In the genomic region with DNA sequence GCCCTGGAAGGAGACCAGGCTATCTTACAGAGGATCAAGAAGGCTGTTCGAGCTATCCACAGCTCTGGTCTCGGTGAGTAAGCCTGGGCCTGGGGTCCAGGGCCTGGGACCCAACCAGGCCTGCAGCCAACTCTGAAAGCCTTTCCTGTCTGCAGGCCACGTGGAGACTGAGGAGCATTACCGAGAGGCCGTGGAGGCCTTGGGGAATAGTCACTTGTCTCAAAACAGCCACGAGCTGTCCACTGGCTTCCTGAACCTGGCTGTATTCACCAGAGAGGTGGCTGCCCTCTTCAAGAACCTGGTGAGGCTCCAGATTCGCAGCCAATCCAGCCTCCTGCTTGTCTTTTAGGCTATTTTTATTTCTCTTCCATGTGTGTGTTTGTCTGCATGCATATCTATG, we compare ENCODE assay signal across 22 mouse cellular contexts. TPM values are rescaled to one million over a fixed set of nuclear protein-coding genes. Genes with fewer than 3 reads are reported as not detected.
A peak's percentile ranks its signal among the peaks of the same experiment; 100 is the strongest.
DNase-seq lines count a peak whose midpoint lies in the region; ATAC-seq and TF ChIP-seq lines count a peak whose summit lies in the region.
"Had no signal": no experiment of that assay in that cellular context is flagged by ENCODE, and none has a peak within 500 bp of the region (broad histone marks: within the 10 kb centered on the region; RNA-seq: fewer than 3 reads in every experiment).

No protein-coding gene starts in this region.

- no peaks in the 10 kb centered on the region for H3K9me3 ChIP-seq in heart, embryonic 11.5 days (replicated peaks; ENCODE audit: control insufficient read depth, low read length)
- no peaks in the 10 kb centered on the region for H3K9me3 ChIP-seq in kidney, embryonic 14.5 days (ENCODE audit: control insufficient read depth, low read length)
- H3K9me3 ChIP-seq in hindbrain, embryonic 11.5 days (ENCODE audit: control insufficient read depth, low read length), result no peaks in the 10 kb centered on the region
- H3K9me3 ChIP-seq: embryonic facial prominence, embryonic 15.5 days; forebrain, embryonic 10.5 days; hindbrain, embryonic 10.5 days; hindbrain, embryonic 15.5 days had no signal

- no peak overlapping the region for H3K9ac ChIP-seq in heart, embryonic 11.5 days (ENCODE audit: low read depth, low read length)
- 0 out of 2 replicates have a peak overlapping the region, but pooled peaks have one; percentile 12 for H3K9ac ChIP-seq in kidney, embryonic 14.5 days (ENCODE audit: low read depth, low read length)
- no peak overlapping the region for H3K9ac ChIP-seq in hindbrain, embryonic 11.5 days (ENCODE audit: low read depth, low read length)
- H3K9ac ChIP-seq: embryonic facial prominence, embryonic 15.5 days; hindbrain, embryonic 15.5 days had no signal

- no peak overlapping the region for H3K27ac ChIP-seq in heart, embryonic 11.5 days (ENCODE audit: low read depth, low read length)
- H3K27ac ChIP-seq in kidney, embryonic 14.5 days (ENCODE audit: low read depth, low read length), result no peak overlapping the region
- no peak overlapping the region for H3K27ac ChIP-seq in kidney, adult 2 months (ENCODE audit: insufficient read depth, low read depth, low read length)
- H3K27ac ChIP-seq in hindbrain, embryonic 11.5 days (ENCODE audit: low read depth, low read length), result no peak overlapping the region
- H3K27ac ChIP-seq: embryonic facial prominence, embryonic 15.5 days; hindbrain, embryonic 15.5 days had no signal

- no peaks in the 10 kb centered on the region for H3K4me1 ChIP-seq in heart, embryonic 11.5 days (ENCODE audit: control insufficient read depth, insufficient read depth, low read length)
- H3K4me1 ChIP-seq in kidney, embryonic 14.5 days (ENCODE audit: control insufficient read depth, insufficient read depth, low read length), result no peaks in the 10 kb centered on the region
- H3K4me1 ChIP-seq in kidney, adult 2 months (ENCODE audit: control insufficient read depth, insufficient read depth, low read length), result no peaks in the 10 kb centered on the region
- H3K4me1 ChIP-seq in hindbrain, embryonic 11.5 days (replicated peaks; ENCODE audit: control insufficient read depth, insufficient read depth, low read length), result peaks cover 8% of the 10 kb centered on the region; the same call in 1 of the 2 replicates

- DNase-seq in adrenal gland, postnatal 14 days, result peak; percentile 57
- DNase-seq in adrenal gland, postnatal 25 days, result no peak
- DNase-seq in heart, adult 18-20 months, result peak; percentile 41 to 52
- no peak for DNase-seq in kidney, adult 2 months
- no peak for DNase-seq in hindbrain, embryonic 11.5 days (ENCODE audit: low spot score)
- DNase-seq: cerebellum, adult 11 months; cerebellum, adult 8-10 months; cerebellum, postnatal 14 days; embryo, embryonic 11 days; gastrocnemius, postnatal 36 days; kidney, adult 8-10 months had no signal

- H3K4me2 ChIP-seq in heart, embryonic 11.5 days, result no peak overlapping the region
- H3K4me2 ChIP-seq in kidney, embryonic 14.5 days (replicated peaks; ENCODE audit: low read depth, low read length), result no peak overlapping the region
- no peak overlapping the region for H3K4me2 ChIP-seq in hindbrain, embryonic 11.5 days (replicated peaks; ENCODE audit: low read depth, low read length)
- H3K4me2 ChIP-seq: embryonic facial prominence, embryonic 15.5 days; hindbrain, embryonic 15.5 days had no signal

- no peaks in the 10 kb centered on the region for H3K27me3 ChIP-seq in heart, embryonic 11.5 days (ENCODE audit: control insufficient read depth, insufficient read depth, low read length)
- H3K27me3 ChIP-seq in kidney, embryonic 14.5 days (ENCODE audit: control insufficient read depth, insufficient read depth, low read length), result no peaks in the 10 kb centered on the region
- H3K27me3 ChIP-seq in kidney, adult 2 months (replicated peaks; ENCODE audit: control insufficient read depth, insufficient read depth, low read length), result no peaks in the 10 kb centered on the region
- H3K27me3 ChIP-seq in hindbrain, embryonic 11.5 days (ENCODE audit: control insufficient read depth, insufficient read depth, low read length), result no peaks in the 10 kb centered on the region
- H3K27me3 ChIP-seq: embryonic facial prominence, embryonic 15.5 days; hindbrain, embryonic 15.5 days had no signal

- TF ChIP-seq CTCF in kidney, adult 2 months (conservative IDR thresholded peaks at IDR 0.05; ENCODE audit: insufficient read depth, insufficient read length, low read depth, low read length), result no peak

- no peak for ATAC-seq in heart, embryonic 11.5 days (replicated peaks; ENCODE audit: insufficient number of reproducible peaks, low FRiP score, low TSS enrichment)
- no peak for ATAC-seq in kidney, embryonic 14.5 days (ENCODE audit: low FRiP score, low TSS enrichment)
- ATAC-seq in hindbrain, embryonic 11.5 days (ENCODE audit: low FRiP score), result no peak
- ATAC-seq: forebrain, embryonic 14.5 days; intestine, embryonic 16.5 days had no signal

- H3K36me3 ChIP-seq in heart, embryonic 11.5 days (ENCODE audit: control insufficient read depth, insufficient read depth, low read length), result no peaks in the 10 kb centered on the region
- H3K36me3 ChIP-seq in kidney, embryonic 14.5 days (ENCODE audit: control insufficient read depth, insufficient read depth, low read length), result no peaks in the 10 kb centered on the region
- no peaks in the 10 kb centered on the region for H3K36me3 ChIP-seq in kidney, adult 2 months (ENCODE audit: control insufficient read depth, insufficient read depth, low read length)
- no peaks in the 10 kb centered on the region for H3K36me3 ChIP-seq in hindbrain, embryonic 11.5 days (ENCODE audit: control insufficient read depth, insufficient read depth, low read length)
- H3K36me3 ChIP-seq: forebrain, embryonic 10.5 days; hindbrain, embryonic 10.5 days; hindbrain, embryonic 15.5 days had no signal

- TF ChIP-seq POLR2A in kidney, adult 2 months (IDR thresholded peaks at IDR 0.05; ENCODE audit: low read depth, low read length), result no peak

- 69% methylated on average over 7 of the region's 7 CpGs for WGBS in heart, embryonic 11.5 days (ENCODE audit: insufficient replicate concordance)
- 58% methylated on average over 7 of the region's 7 CpGs for WGBS in kidney, embryonic 14.5 days
- 54% methylated on average over 7 of the region's 7 CpGs for WGBS in kidney, adult 2 months
- whole genome bisulfite sequencing in hindbrain, embryonic 11.5 days, result 70% methylated on average over 7 of the region's 7 CpGs

- H3K4me3 ChIP-seq in heart, embryonic 11.5 days (ENCODE audit: low read depth, low read length), result no peak overlapping the region
- H3K4me3 ChIP-seq in kidney, embryonic 14.5 days (ENCODE audit: low read length), result no peak overlapping the region
- no peak overlapping the region for H3K4me3 ChIP-seq in kidney, adult 2 months (ENCODE audit: insufficient read depth, low read depth, low read length)
- H3K4me3 ChIP-seq in hindbrain, embryonic 11.5 days (ENCODE audit: low read depth, low read length), result no peak overlapping the region
- H3K4me3 ChIP-seq: embryonic facial prominence, embryonic 15.5 days; erythroblast, embryonic 14.5 days; forebrain, embryonic 10.5 days; hindbrain, embryonic 10.5 days; hindbrain, embryonic 15.5 days had no signal

RNA-seq across cellular contexts. Expression of a gene that starts 20.1 kb away (rescaled TPM):
- total RNA-seq in adrenal gland, postnatal 14 days (2021), result 3.3 and 6.3 TPM in 2 replicates
- 2.3 TPM in 2 replicates for total RNA-seq in adrenal gland, postnatal 25 days (2021)
- 100 to 1,000 TPM; 126 to 148 TPM for total RNA-seq in heart, adult 18-20 months (2021)
- polyA plus RNA-seq in heart, embryonic 11.5 days (2014; fragmentation: Nextera tagmentation; extraction: Ambion mirVana), result 56.4 and 56.7 TPM in 2 replicates
- polyA plus RNA-seq in kidney, embryonic 14.5 days (2014; fragmentation: Nextera tagmentation; extraction: Ambion mirVana), result 5.4 and 6.3 TPM in 2 replicates
- polyA plus RNA-seq in kidney, adult 2 months (2012; rRNA removed), result 29.9 and 50.8 TPM in 2 replicates
- 3.1 and 5.2 TPM in 2 replicates for polyA plus RNA-seq in hindbrain, embryonic 11.5 days (2014; fragmentation: Nextera tagmentation; extraction: Ambion mirVana)
- total RNA-seq: CH12.LX; common myeloid progenitor, adult 5-6 weeks had no signal
- polyA plus RNA-seq: erythroblast, embryonic 14.5 days had no signal

RNA-seq across cellular contexts. Expression of a gene that starts 21.2 kb away (rescaled TPM):
- total RNA-seq in adrenal gland, postnatal 14 days (2021), result 3.4 and 3.8 TPM in 2 replicates
- total RNA-seq in adrenal gland, postnatal 25 days (2021), result 1.8 and 2.8 TPM in 2 replicates
- total RNA-seq in heart, adult 18-20 months (2021), result 1 to 10 TPM; 7.6 to 9.1 TPM
- 1.8 and 2.1 TPM in 2 replicates for polyA plus RNA-seq in heart, embryonic 11.5 days (2014; fragmentation: Nextera tagmentation; extraction: Ambion mirVana)
- polyA plus RNA-seq in kidney, embryonic 14.5 days (2014; fragmentation: Nextera tagmentation; extraction: Ambion mirVana), result 2.0 and 3.0 TPM in 2 replicates
- 5.7 and 7.0 TPM in 2 replicates for polyA plus RNA-seq in kidney, adult 2 months (2012; rRNA removed)
- polyA plus RNA-seq in hindbrain, embryonic 11.5 days (2014; fragmentation: Nextera tagmentation; extraction: Ambion mirVana), result 2.5 and 3.3 TPM in 2 replicates
- total RNA-seq: common myeloid progenitor, adult 5-6 weeks had no signal

RNA-seq across cellular contexts. Expression of a gene that starts 55.2 kb away (rescaled TPM):
- 12.0 and 13.6 TPM in 2 replicates for total RNA-seq in adrenal gland, postnatal 14 days (2021)
- total RNA-seq in adrenal gland, postnatal 25 days (2021), result 4.1 and 4.8 TPM in 2 replicates
- 1 to 10 TPM; 1.3 to 1.4 TPM for total RNA-seq in heart, adult 18-20 months (2021)
- 4.8 and 5.8 TPM in 2 replicates for polyA plus RNA-seq in heart, embryonic 11.5 days (2014; fragmentation: Nextera tagmentation; extraction: Ambion mirVana)
- 5.7 and 6.0 TPM in 2 replicates for polyA plus RNA-seq in kidney, embryonic 14.5 days (2014; fragmentation: Nextera tagmentation; extraction: Ambion mirVana)
- polyA plus RNA-seq in kidney, adult 2 months (2012; rRNA removed), result 2.1 and 2.2 TPM in 2 replicates
- polyA plus RNA-seq in hindbrain, embryonic 11.5 days (2014; fragmentation: Nextera tagmentation; extraction: Ambion mirVana), result 5.5 and 6.2 TPM in 2 replicates

RNA-seq across cellular contexts. Expression of a gene that starts 57.1 kb away (rescaled TPM):
- 27.1 and 28.8 TPM in 2 replicates for total RNA-seq in adrenal gland, postnatal 14 days (2021)
- total RNA-seq in adrenal gland, postnatal 25 days (2021), result 20.0 and 22.0 TPM in 2 replicates
- total RNA-seq in heart, adult 18-20 months (2021), result 10 to 100 TPM; 32.3 to 34.8 TPM
- 18.4 and 20.6 TPM in 2 replicates for polyA plus RNA-seq in heart, embryonic 11.5 days (2014; fragmentation: Nextera tagmentation; extraction: Ambion mirVana)
- polyA plus RNA-seq in kidney, embryonic 14.5 days (2014; fragmentation: Nextera tagmentation; extraction: Ambion mirVana), result 12.2 and 22.0 TPM in 2 replicates
- polyA plus RNA-seq in kidney, adult 2 months (2012; rRNA removed), result 10.7 and 10.9 TPM in 2 replicates
- 26.2 and 33.1 TPM in 2 replicates for polyA plus RNA-seq in hindbrain, embryonic 11.5 days (2014; fragmentation: Nextera tagmentation; extraction: Ambion mirVana)

Comparison
In these comparisons a context has a peak if more than half of its experiments do, and no peak if none do; other contexts are left out.
1. DNase-seq: peak in adrenal gland, postnatal 14 days (single experiment) and heart, adult 18-20 months (2 of 2); none in adrenal gland, postnatal 25 days (single experiment), kidney, adult 2 months (single experiment) and hindbrain, embryonic 11.5 days (single experiment).